Mouse (Mus musculus) mouse embryonic stem cell (cell line): Measurements from ENCODE around the gene Fry.

Experiments
- in situ Hi-C, 2 experiments: fragments of 300-500 bp; cut with MboI; formaldehyde crosslinking; loops; 1 replicate in 1 of 2; 3 replicates in 1 of 2; pipeline ENCODE4 v1.14.3; 2019 to 2020; ENCODE audit warnings: low sequenced_read_pairs in 2 of 2, low pct_unique_long_range_greater_than_20kb in 1 of 2, mixed read lengths in 1 of 2; ENCODE audit not compliant: unreplicated experiment in 1 of 2

Gene Fry

DNA sequence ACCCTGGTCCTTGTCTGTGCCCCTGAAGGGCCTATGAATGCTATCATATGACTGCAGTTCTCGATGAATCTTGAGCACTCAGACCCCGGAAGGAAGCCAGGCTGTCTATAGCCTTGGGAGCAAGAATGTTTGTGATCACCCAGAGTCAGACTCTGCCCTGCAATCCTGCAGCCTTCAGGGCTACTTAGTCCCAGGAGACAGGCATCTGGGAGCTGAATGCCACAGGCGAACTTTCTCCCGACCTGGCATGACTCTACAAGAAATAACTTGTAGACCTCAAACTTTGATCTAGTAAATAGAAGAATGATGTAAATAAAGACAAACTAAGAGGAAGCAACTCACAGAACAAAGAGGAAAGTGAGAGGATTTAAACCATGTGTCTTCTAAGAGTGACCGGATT lies 40.7 kb downstream of the Fry start:
- in situ Hi-C loops: no loop called here

DNA sequence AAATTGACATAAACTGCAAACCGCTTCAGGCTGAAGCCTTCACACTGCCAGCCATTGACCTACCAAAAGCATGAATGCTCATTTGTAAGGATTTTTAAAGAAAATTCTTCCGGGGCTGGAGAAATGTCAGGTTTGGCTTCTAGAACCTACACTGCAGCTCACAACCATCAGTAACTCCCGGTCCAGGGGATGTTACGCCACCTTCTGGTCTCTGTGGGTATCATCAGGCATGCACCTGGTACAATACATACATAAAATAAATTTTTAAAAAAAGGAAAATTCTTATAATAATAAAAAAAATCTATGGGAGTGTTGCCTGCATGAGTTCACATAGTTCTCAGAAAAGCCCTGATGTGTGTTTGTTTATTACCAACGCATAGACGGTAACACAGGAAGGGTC lies 42.7 kb downstream of the Fry start:
- in situ Hi-C loops: no loop called here

DNA sequence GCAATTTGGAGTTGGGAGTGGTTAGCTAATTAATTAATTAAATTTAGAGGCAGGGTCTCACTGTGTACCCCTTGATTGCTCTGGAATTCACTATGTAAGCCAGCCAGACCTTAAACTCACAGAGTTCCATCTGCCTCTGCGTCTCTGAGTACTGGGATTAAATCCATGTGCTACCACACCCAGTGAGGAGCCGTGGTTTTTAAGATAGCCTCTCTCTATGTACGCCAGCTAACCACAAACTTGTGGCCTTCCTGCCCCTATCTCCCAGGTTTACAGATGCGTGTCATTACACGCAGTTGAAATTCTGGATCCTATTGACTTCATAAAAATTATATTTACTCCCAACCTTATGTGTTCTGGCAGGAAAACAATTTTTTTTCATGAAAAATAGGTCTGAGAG lies 43.5 kb downstream of the Fry start:
- in situ Hi-C loops: no loop called here

DNA sequence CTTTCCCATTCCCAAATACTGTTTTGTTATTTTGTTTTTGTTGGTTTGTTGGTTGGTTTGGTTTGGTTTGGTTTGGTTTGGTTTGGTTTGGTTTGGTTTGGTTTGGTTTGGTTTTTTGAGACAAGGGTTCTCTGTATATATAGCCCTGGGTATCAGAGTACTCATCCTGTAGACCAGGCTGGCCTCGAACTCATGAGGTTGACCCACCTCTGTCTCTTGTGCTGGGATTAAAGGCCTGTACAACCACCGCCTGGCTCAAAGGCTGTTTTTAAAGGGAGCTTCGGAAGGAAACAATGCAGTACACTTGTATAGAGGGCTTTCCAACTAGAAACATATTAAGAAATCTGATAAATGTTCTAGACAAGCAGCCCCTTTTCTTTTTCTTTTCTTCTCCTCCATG lies 46.2 kb downstream of the Fry start:
- in situ Hi-C loops: no loop called here

DNA sequence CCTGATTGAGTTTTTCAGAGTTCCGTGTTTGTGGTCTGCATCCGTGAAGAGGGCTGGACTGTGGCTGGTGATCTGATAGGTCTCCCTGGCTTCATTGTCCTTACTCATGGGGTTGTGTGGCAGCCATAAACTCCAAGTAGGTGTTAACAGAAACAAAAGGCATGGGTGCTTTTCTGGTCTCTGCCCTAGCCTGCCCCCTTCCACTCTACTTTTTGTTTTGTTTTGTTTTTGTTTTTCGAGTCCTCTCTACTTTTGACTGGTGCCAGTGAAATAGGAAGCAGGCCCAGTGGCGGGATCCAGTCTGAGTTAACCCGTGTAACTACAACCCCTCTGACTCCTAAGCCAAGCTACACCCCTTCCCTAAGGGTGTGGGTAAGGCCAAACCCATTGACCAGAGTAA lies 48.4 kb downstream of the Fry start:
- in situ Hi-C loops: no loop called here

DNA sequence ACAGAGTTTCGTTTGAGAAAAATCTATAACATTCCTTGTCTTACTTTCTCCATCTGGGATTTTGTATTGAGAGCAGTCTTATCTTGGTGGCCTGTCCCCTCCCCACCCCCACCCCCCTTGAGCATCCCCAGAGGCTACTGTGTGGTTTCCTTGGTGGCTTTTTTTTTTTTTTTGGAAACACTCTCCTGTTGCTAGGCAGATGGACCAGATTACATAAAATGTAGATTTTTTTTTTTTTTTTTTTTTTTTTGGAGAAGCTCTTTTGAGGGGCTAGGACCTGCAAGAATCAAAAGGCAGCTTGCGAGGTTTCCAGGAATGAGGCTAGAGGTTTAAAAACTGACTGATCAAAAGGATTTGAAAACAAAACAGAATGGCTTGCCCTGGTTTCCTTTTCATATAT lies 48.8 kb downstream of the Fry start:
- in situ Hi-C loops: no loop called here

DNA sequence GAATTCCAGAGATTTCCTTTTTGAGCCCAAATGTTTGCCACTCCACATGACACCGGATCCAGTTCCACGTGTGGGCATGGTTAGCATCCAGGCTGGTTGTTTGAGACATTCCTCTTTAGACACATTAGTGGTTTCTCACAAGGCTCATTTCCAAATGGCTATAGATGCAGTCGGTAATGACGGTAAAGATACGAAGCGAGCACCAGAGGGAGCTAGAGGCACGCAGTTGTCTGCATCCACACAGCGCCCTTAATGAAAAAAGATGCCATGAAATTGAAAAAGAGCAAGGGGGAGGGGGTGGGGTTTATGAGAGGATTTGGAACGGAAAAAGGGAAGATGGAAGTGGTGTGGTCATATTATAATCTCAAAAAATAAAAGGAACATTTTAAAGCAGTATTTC lies 50.3 kb downstream of the Fry start:
- in situ Hi-C loops: no loop called here

DNA sequence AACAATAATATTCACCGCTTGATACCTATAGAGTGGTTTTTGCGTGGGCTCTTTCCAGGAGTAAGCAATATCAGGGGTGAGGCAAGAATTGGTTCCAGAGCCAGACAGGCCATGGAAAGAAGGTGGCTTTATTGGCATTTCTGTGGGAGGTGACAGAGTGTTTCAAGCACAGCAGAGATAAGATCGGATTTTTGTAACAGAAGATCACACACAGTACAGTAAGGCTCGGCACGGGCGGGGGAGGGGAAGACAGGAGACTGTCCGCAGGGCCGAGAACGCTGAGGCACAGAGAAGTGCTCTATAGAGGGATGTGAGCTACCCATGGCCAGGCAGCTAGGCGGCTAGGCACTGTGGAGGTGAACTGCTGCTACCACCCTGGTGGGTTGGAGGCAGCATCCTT lies 53.1 kb downstream of the Fry start:
- in situ Hi-C loops: no loop called here

DNA sequence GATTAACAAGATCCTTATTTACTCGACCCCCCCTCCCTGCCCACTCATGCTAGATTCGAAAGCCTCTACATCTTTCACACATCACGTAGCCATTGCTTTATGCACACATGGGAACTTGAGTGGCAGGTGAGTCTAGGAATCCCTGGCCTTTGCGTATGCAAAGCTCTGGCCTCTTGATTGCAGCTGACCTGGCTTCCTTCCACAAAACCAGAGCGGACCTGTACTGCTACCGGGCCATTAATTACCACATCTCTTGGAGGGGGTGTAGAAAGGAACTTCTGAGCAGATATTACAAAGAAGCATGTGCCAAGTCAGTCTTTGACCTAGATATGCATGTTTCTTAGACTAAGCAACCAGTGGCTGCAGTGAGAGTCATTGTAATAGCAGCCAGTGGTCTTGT lies 55.4 kb downstream of the Fry start:
- in situ Hi-C loops: no loop called here

DNA sequence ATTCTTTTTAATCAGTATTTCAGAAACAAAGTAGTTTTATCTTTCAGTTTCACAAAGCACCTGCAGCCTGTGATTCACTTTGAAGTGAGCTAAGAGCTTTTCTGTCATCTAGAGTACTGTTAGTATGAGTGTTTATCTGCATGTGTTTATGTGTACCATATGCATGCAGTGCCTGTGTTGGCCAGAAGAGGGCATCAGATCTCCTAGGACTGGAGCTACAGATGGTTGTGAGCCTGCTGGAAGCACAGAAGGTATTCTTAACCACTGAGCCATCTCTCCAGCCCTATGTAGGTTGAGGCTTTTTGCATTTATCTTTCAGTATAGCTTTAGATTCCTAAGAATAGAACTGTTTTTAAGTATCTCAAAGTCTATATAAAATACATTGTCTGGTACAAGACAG lies 56.5 kb downstream of the Fry start:
- in situ Hi-C loops: no loop called here

DNA sequence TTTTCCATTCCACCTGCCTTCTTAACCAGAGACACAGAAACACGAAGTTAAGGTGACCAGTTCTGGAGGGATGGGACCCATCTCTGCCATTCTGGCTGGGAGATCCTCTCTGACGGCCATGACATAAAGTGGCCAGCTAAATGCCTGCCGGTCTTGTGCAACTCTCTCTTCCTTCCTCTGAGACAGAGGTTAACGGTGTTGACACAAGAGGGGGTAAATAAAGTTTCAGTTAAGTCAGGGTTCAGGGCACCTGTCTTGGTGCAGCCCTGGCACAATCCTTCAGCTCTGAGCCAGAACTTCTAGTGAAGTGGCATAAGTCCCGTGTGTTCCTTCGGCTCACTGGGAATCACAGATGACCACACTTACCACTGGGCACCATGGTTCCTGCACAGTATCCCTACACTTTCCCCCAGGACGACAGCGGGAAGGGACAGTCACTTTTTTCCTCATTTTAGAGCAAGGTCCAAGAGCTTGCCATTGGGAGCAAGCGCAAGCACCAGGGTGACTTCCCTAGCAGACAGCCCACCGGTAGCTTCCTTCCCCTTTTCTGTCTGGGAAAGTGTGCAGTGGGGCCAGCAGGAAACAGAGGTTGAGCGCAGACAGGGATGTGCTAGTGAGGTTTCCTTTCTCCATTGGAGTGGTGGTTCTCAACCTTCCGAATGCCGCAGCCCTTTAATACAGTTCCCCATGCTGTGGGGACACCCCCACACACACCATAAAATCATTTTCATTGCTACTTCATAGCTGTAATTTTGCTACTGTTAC lies 58.0 kb downstream of the Fry start:
- in situ Hi-C loops: no loop called here

DNA sequence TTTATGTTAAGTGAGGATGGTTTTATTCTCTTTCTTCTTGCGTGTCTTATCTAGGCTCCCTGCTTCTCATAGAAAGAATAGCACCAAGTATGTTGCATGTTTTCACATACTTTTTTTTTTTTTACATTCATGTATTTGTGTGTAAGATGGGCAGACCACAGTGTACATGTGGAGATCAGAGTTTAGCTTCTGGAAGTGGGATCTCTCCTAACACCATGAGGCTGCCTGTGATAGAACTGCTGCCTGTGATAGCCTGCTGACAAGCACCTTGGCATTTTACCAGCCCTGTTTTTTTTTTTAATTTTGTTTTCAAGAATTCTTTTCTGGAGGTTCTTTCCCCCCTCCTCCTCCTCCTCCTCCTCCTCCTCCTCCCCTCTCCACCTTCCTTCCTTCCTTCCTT lies 59.3 kb downstream of the Fry start:
- in situ Hi-C loops: no loop called here

DNA sequence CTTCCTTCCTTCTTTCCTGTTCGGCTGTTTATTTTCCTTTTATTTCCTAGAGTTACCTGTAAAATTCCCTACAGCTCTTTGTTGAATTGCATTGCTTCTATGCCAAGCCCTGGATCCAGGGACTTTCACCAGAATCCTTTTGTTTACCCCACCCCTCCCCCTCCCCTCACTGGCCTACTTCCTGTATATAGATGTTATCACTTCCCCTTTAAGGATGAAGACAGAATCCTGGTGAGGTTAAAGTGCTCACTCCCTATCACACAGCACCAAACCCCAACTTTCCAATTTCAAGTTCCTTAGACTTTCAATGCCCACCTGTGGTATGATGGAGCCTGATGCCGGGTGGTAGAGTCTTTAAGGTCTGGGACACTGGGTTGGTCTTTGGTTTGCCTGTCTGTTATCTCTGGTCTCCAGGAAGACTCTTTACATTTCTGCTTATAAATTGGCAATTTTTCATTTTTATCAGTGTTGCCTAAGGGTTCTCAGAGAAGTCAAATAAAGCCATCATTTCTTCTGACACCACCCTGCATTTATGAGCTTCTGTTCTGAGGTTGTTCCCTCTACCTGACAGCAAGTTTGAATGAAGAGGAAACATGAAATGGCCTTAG lies 59.9 kb downstream of the Fry start:
- in situ Hi-C loops: no loop called here

DNA sequence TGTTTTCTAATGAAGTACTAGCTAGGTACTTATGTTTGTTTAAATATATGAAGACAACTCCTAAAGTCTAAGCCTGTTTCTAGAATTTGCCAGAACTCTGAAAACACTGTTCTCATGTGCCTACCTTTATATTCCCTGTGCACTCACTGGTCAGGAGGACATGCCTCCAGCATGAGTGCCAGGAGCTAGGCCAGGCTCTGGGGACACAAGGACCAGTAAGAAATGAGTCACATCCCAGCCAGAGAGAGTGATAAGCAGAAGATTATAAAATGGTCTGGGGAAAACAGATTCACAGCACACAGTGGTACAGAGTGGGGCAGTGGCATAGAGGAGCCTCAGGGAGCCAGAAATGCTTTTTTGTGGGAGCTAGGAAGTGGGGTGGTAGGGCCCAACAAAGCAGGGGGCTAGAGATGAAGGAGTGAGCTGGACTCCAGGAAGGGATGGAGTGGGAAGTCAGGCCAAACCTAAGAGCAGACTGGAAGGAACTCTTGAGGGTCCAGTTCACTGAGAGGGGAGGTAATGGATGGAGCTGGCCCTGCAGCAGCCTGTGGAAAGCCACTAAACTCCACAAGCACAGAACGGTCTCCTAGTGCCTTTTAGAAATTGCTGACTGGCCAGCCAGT lies 62.7 kb downstream of the Fry start:
- in situ Hi-C loops: no loop called here

DNA sequence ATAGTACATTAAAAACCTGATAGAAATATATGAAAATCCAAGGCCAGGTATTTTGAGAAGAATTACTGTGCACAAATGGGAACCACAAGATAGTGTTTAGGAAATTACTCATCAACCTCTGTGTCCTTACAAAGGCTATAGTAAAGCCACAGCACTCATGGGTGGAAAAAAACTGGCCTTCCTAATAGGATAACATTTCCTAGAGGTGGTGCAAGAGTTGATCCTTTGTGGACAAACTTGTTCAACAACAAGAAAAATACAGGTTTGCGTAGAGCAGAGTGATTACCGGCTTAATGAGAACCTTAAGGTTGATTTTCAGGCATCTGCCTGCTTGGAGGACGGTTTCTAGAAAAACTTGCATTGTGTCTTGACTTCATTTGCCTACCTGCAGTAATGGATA lies 66.5 kb downstream of the Fry start:
- in situ Hi-C loops: no loop called here

DNA sequence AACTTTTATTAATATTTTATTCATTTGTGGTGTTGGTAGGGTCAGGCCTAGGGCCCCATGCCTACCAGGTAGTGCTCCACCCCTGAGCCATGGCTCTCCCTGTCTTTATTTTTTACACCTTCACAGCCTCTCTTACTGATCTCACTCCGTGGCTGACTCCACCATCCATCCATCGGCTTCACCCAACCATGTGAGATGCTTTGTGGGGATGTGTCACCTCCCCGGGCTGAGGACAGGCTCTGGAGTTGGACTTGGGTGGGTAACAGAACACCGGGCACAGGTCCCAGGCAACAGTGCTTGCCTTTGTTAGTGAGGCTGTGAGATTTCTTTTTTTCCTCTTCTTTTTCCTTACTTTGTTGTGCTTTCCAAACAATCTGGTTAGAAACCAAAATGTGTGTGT lies 67.7 kb downstream of the Fry start:
- in situ Hi-C loops: no loop called here

DNA sequence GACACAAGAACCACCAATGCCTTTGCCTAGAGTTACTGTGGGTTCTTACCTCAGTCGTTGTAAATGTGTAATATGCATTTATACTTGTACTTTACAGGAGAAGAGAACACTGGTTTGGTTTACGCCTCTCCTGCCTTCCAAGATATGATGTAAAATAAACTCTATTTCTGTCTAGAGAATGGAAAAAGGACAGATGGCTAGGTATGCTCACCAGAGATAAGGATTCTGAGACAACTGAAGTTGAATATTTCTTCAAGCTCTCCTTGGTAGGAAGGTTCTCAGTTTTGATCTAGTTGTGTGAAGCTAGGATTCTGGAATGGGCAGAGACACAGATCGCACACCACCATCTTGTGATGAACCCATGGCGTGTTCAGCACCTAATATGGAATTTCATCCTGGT lies 68.2 kb downstream of the Fry start:
- in situ Hi-C loops: no loop called here

DNA sequence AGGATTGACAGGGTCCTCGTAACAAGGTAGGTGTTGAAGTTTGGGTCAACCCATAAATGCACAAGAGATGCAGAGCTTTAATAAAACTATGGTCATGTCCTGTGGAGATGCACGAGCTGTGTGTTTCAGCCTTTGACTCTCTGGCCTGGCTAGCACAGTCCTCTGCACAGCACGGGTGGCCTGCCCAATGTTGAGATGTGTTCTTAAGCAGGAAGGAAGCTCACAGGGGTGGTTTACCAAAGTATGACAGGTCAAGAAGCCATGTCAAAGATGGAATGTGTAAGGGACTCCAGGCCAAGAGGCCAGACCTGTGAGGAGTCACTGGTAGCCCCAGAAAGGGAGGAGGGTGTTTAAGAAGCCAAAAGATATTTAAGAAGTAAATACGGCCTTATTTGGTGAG lies 69.6 kb downstream of the Fry start:
- in situ Hi-C loops: no loop called here

DNA sequence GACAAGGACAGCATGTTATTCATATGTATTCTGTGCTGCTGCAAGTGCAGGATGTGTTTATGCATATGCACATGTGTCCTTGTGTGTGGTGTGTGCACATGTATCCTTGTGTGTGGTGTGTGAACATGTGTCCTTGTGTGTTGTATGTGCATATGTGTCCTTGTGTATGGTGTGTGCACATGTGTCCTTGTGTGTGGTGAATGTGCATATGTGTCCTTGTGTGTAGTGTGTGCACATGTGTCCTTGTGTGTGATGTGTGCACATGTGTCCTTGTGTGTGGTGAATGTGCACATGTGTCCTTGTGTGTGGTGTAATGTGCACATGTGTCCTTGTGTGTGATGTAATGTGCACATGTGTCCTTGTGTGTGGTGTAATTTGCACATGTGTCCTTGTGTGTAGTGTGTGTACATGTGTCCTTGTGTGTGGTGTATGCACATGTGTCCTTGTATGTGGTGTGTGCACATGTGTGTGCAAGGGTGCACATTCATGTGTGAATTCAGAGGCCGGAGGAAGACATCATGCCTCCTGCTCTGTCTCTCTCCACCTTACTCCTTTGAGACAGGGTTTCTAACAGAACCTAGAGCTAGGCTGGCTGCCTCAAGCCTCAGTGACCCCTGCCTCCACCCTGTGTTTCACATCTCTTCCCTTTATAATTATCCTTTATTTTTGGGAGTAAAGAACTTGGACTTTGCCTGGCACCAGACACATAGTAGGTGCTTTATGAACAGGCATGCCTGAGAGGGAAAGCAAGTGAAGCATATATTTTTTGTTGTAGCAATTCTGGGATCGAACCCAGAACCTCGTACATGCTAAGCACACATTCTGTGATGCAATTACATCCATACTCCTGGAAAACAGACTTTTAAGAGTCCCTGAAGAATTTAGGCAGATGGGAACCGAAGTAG lies 72.3 kb downstream of the Fry start:
- in situ Hi-C loops: no loop called here
